Mouse (Mus musculus) monocyte, adult 2 months (primary cell): Measurements from ENCODE around the gene Nhej1.

ENCODE experiments used
- DNase-seq, 2 experiments: peaks; one replicate each; pipeline ENCODE4 v3.0.0; 2022; ENCODE audit warnings: low spot score in 2 of 2, low read depth in 1 of 2

Nhej1 gene

DNA sequence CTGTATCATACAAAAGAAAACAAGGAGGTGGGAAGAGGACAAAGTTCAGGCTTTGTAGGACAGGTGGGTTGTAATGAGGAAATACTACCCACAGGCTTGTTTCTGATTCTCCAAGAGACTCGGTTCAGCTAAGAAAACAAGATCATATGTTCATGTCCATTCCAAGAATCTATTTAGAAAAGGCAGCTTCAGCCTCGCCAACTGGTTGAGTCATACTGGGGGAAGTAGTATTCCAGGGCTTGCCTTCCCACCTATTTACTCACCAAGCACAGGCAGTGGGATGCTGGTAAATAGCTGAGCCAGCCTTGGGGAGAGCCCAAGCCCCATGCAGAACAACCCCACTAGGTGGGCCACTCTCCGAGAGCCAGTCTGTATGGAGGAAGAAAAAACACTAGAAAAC is 3.6 kb upstream of the Nhej1 start:
- no peak for DNase-seq

DNA sequence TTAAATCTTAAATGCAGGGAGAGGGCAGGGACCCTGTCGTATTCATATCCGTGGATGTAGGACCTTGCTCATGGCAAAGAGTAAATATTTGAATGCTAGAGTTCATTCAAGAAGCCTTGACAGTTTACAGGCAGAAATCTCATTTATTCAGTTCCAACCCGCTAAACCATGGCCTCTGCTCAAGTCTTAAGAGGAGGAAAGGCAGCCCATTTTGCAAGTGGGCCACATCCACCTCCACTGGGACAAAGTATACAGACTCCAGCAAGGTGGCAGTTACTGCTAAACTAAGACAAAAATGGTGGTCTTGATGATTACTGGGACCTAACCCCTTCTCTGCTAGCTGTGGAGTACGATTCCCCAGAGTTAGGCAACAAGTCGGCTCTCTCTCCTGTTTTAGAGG is 418 bp upstream of the Nhej1 start:
- DNase-seq = no peak

- no peak for DNase-seq
Measured at GRCm38 (mm10) chr1:75122211-75122610, 2.8 kb downstream of the Nhej1 start.

DNA sequence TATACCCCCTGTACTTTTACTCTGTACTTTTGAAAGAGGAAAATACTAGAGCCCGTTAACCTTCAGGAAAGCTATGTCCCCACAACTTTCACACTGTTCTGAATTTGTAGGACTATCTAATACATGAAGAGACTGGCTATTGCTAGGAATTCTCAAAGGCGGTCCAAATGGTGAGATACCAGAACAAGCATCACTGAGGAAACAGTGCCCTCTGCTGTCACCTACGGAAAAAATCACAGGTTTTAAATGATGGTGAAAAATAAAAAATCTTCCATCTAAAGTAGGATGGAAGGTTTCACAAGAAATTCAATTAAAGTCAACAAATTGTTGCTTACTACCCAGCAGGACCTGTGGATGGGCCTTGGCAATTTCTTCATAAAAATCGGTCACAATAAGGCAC is 72.9 kb downstream of the Nhej1 start:
- DNase-seq = no peak

GRCm38 (mm10) chr1:75051428-75051827 is 73.6 kb downstream of the Nhej1 start:
- no peak for DNase-seq

GRCm38 (mm10) chr1:75048571-75048970 is 76.4 kb downstream of the Nhej1 start:
- DNase-seq = no peak

- DNase-seq = no peak
Measured at GRCm38 (mm10) chr1:75048041-75048440, 77.0 kb downstream of the Nhej1 start.

DNA sequence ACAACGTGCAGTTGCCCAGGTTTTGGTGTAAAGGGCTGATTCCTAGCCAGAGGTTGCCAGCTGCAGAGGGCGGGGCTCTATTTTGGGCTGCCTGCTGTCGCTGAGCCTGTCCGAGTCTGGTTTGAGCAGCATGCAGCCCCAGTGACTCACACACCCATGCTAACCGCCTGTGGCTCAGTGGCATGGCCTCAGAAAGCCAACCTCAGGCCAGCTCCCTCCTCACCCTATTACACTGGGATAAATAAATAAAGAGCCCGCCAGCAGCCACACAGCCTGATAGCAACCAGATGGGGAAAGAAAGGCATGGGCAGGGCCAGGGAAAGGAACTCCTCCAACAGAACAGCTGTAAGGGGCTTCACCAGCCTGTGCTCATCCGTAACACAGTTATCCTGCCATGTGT is 84.6 kb downstream of the Nhej1 start:
- DNase-seq = no peak

GRCm38 (mm10) chr1:75032041-75032440 is 93.0 kb downstream of the Nhej1 start:
- no peak for DNase-seq

DNA sequence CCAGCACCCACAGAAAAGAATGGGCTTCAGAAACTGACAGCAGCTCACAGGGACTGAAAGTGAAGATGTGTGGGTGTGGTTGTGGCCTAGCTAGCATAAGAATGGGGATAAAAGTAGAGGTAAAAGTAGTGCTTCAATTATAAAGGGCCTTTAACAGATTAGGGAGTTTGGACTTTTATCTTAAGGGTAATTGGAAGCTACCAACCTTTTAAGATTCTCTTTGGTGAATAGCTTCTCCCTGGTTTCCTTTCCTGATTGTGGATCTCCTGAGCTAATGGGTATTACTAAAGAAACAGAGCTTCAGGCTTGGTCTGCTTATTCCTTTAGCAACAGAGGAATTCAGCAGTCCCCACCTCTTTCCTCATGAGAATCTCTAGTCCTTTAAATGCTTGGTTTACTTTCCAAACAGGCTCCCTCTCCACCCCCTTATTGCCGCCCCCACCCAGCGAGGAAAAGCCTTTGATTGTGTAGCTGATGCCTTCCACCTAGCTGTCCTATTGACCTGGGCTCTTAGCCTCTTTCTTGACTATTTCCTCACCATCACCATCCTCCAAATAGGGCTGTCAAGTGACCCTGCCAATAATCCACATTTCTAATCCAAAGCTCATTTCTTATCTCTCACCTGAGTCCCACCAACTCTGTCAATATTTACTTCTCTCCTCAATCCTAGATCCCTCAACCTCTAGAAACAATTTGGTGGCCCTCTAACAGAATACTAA is 97.8 kb downstream of the Nhej1 start:
- DNase-seq = no peak

GRCm38 (mm10) chr1:75024419-75025199 is 100.4 kb downstream of the Nhej1 start:
- DNase-seq = no peak

DNA sequence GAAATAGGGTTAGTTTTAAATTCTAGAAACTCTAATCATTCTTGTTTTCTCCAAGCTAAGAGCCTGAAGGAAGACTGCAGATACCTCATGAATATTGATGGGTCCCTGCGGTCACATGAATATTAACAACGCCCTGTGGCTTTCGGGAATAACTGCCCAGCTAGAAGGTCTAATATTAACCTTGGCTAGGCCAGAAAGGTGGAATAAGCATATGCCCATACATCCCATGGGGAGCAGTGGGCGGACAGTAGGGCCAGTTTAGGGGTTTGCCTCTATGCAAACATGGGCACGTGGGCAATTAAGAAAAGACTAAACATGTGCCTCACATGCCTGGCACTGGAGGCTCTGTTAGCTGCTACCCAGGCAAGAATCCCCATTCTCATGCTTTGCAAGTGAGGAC is 102.8 kb downstream of the Nhej1 start:
- DNase-seq = no peak

GRCm38 (mm10) chr1:75016846-75017245 is 108.2 kb downstream of the Nhej1 start:
- DNase-seq = peak in 1 of 2 experiments; percentile 26

- no peak for DNase-seq
Measured at GRCm38 (mm10) chr1:75015551-75016265, 109.3 kb downstream of the Nhej1 start.

DNA sequence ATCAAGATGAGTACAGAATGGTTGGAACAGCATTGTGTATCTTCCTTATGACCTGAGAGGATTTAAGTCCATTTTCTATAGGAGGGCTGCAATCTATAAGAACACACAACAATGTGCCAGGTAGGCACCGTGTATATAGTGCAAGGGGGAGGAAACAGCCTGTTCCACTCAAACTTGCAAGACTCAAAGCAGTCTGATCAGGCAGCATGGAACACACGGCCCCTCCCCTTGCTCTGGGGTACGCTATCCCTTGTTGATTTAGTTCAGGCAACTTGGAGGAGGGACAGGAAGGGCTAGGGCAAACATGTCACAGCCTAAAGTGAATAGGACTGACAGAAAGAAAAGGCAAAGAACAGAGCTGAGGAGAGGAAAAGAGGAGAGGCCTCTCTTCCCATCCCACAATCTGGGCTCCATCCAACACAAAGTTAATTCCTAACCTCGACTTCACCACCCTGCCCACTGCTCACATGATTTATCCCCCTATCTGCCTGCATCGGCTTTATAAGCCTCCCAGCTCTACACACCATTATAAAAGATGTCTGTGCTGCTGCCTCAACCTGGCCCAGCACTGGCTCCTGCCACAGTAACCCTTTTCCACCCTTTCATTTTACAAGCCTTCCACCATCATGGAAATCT is 110.7 kb downstream of the Nhej1 start:
- no peak for DNase-seq

DNA sequence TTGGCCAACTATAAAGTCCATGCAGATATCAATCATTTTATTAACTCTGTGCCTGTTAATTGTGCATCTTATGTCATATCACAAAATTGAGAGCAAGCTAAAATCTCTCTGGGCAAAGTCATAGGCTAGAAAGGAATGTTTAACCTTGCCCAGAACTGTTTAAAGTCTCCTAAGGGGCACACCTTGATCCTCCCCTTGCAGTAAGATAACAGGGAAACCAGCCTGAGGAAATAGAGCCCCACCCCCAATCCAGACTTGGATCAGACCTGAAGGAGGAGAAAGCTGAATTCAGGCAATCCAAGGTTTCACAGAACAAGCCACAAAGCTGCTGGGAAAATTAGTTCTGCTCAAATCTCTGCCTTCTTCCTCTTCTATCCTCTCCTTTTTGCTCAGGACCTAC is 114.2 kb downstream of the Nhej1 start:
- no peak for DNase-seq

DNA sequence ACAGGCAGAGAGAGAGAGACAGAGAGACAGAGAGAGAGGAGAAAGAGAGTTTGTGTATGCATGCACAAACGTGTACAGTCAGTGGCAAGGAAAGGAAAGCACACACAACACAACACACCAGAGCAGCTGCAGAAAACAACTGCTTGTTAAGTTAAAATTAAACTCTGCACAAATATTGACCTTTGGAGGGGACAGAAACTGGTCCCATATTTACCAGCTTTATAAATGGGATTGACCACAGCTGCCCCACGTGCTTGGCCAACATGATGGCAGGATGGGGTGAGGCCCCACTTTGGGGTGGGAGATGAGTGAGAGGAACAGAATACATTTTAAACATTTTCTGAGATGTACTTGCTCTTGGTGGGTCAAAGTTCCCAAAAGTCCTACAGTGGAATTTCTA is 114.8 kb downstream of the Nhej1 start:
- no peak for DNase-seq

- no peak for DNase-seq
Measured at GRCm38 (mm10) chr1:75006016-75006415, 119.0 kb downstream of the Nhej1 start.

GRCm38 (mm10) chr1:75001183-75001582 is 123.8 kb downstream of the Nhej1 start:
- DNase-seq = no peak

DNA sequence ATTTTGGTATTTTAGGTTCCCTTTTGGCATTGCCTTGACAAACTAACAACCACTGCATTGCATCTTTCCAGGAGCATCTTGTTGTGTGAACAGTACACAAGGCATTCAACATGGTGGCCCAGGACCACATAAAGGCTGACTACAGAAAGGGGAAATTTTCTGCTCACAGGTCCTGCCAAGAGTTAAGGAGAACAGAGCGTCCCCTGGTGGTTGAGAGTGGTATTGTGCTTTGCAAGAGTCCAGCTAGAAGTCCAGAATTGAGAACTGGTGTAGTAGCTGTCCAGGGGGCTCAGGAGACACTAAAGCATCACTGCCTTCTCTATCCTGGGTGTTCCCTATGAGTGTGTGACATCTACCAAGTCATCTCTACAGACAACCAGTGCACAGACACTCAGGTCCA is 124.5 kb downstream of the Nhej1 start:
- peak; percentile 5 to 24 for DNase-seq

DNA sequence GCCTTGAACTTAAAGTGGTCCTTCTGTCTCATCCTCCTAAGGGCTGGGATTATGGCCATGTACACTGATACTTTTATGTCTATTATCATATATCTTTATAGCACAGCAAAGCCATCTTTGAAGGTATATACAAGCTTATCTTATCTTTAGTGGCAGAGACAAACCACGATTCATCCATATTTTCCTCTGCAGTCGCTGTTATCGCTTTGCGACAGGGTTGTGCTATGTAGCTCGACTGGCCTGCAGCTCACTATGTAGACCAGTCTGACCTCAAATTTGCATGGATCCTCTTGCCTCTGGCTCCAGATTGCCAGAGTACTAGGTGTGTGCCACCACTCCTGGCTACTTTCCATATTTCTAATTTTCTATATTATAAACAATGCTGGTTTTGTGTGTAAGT is 125.8 kb downstream of the Nhej1 start:
- no peak for DNase-seq

- DNase-seq = no peak
Measured at GRCm38 (mm10) chr1:74997231-74997630, 127.8 kb downstream of the Nhej1 start.
